Mouse (Mus musculus) megakaryocyte, embryonic 14.5 days (primary cell): ENCODE measurements around the gene Cldn4.

Source experiments
- FLI1 ChIP-seq: IDR thresholded peaks from 2 replicates; pipeline ENCODE4 v1.6.1; 2012; ENCODE audit warnings: low read length, inconsistent platforms, mixed read lengths
- GATA1 ChIP-seq: IDR thresholded peaks from 3 replicates; pipeline ENCODE4 v1.6.1; 2012; ENCODE audit warnings: mixed read lengths, low read length, inconsistent platforms, borderline replicate concordance

- TF ChIP-seq FLI1, result no peak
- TF ChIP-seq GATA1, result no peak
Observed at GRCm38 (mm10) chr5:134981149-134981548, 34.4 kb upstream of the Cldn4 start.
